Mouse (Mus musculus) stomach, postnatal 0 days (tissue): ENCODE measurements around the gene Gmeb2.

Source experiments
- CTCF ChIP-seq: IDR thresholded peaks from 2 replicates; pipeline ENCODE4 v1.5.1; 2016; ENCODE audit warnings: antibody characterized with exemption, low read depth, mild to moderate bottlenecking, moderate library complexity
- EP300 ChIP-seq: optimal IDR thresholded peaks from 2 replicates; pipeline ENCODE3; 2016; ENCODE audit warnings: antibody characterized with exemption

DNA sequence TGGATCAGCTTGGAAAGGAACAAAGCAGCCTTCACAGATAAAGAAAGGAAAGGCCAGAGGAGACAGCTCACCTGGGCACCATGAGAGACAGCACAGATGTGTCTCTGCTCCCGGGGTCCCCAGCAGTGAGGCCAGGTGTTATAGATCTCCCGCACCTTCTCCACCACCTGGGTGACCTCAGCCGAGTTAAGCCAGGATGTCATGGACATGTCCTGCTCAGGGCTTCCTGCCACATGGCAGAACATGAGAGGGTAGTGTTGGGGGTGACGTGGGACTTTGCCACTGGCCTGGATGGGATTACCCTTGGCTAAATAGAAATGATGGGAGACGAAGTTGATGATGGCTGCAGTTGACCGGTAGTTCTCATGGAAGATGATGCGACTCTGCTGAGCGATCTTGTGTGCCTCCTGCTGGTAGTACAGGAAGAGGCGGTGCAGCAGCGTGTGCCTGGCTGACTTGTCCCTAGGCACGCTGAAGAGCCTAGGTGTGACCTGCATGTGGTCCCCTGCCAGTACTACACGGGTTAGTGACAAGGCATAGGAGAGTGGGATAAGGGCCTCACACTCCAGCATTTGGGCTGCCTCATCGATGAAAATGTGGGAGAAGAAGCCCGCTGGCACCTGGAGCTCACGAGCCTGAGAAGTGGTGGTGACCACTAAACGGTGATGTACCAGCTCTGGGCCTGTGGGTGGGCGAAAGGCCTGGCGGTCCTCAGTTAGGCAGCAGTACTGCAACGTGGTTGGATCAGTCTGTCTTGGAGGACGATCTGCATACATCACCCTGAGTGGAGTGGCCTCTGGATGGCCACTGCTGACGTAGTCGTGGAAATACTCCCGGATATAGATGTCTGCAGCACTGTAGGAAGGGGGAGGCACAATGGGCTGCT lies 51.9 kb downstream of the Gmeb2 start:
- TF ChIP-seq EP300 (no peak), CTCF (peak; percentile 54)
